Mouse (Mus musculus): ENCODE data around the gene Mcam. TPM values are rescaled to one million over a fixed set of nuclear protein-coding genes. Genes with fewer than 3 reads are reported as not detected.

Mcam gene
- total and polyA plus RNA-seq, 2 experiments = 3.6 to 4.2 TPM

- Histone ChIP-seq H3K4me1 (ENCODE audit: control insufficient read depth, insufficient read depth, low read length) (peaks cover 19% of the 10 kb centered on the region), H3K27ac (replicated peaks; ENCODE audit: insufficient read depth, low read depth, low read length) (no peak overlapping the region; the same call in 1 of the 2 replicates), H3K9ac (ENCODE audit: low read depth, low read length) (peak overlapping the region; percentile 9), H3K27me3 (ENCODE audit: control insufficient read depth, insufficient read depth, low read length) (no peaks in the 10 kb centered on the region), H3K79me2 (ENCODE audit: control insufficient read depth, insufficient read depth, low read length) (peaks cover 6% of the 10 kb centered on the region; the same call in 1 of the 2 replicates), H3K36me3 (ENCODE audit: control insufficient read depth, insufficient read depth, low read length) (peaks cover 20% of the 10 kb centered on the region; the same call in 1 of the 2 replicates), H3K4me3 (ENCODE audit: insufficient read depth, low read depth, low read length) (peak overlapping the region; percentile 9)
- peak; percentile 66 for DNase-seq (ENCODE audit: extremely low read depth, low read depth, low spot score)
- 19% methylated on average over 15 of the region's 15 CpGs for WGBS
- TF ChIP-seq CTCF (IDR thresholded peaks at IDR 0.05; ENCODE audit: low read depth, low read length) (peak; percentile 2; the same call in 1 of the 2 replicates), POLR2A (IDR thresholded peaks at IDR 0.05; ENCODE audit: extremely low read depth, insufficient read depth, low read length) (no peak)
Observed at GRCm38 (mm10) chr9:44087761-44088455, 46.4 kb upstream of the Mcam start.

GRCm38 (mm10) chr9:44088877-44089608, 45.2 kb upstream of the Mcam start:
- WGBS = 68% methylated on average over 12 of the region's 12 CpGs
- peaks cover 14% of the 10 kb centered on the region for H3K4me1 ChIP-seq (ENCODE audit: control insufficient read depth, insufficient read depth, low read length)
- no peak overlapping the region for H3K9ac ChIP-seq (ENCODE audit: low read depth, low read length)
- peaks cover 6% of the 10 kb centered on the region; the same call in 1 of the 2 replicates for H3K79me2 ChIP-seq (ENCODE audit: control insufficient read depth, insufficient read depth, low read length)
- H3K27me3 ChIP-seq (ENCODE audit: control insufficient read depth, insufficient read depth, low read length) = no peaks in the 10 kb centered on the region
- H3K4me3 ChIP-seq (ENCODE audit: insufficient read depth, low read depth, low read length) = no peak overlapping the region
- peak; percentile 24 for DNase-seq (ENCODE audit: extremely low read depth, low read depth, low spot score)
- H3K27ac ChIP-seq (replicated peaks; ENCODE audit: insufficient read depth, low read depth, low read length) = no peak overlapping the region
- TF ChIP-seq CTCF (IDR thresholded peaks at IDR 0.05; ENCODE audit: low read depth, low read length) (no peak), POLR2A (IDR thresholded peaks at IDR 0.05; ENCODE audit: extremely low read depth, insufficient read depth, low read length) (no peak)
- peaks cover 27% of the 10 kb centered on the region; the same call in 1 of the 2 replicates for H3K36me3 ChIP-seq (ENCODE audit: control insufficient read depth, insufficient read depth, low read length)

- H3K4me3 ChIP-seq (ENCODE audit: insufficient read depth, low read depth, low read length) = no peak overlapping the region
- no peak for TF ChIP-seq POLR2A (IDR thresholded peaks at IDR 0.05; ENCODE audit: extremely low read depth, insufficient read depth, low read length)
- TF ChIP-seq CTCF (IDR thresholded peaks at IDR 0.05; ENCODE audit: low read depth, low read length) = peak; percentile 92
- no peak overlapping the region for H3K9ac ChIP-seq (ENCODE audit: low read depth, low read length)
- H3K4me1 ChIP-seq (ENCODE audit: control insufficient read depth, insufficient read depth, low read length) = no peaks in the 10 kb centered on the region
- H3K36me3 ChIP-seq (ENCODE audit: control insufficient read depth, insufficient read depth, low read length) = peaks cover 32% of the 10 kb centered on the region
- peak; percentile 35 for DNase-seq (ENCODE audit: extremely low read depth, low read depth, low spot score)
- no peaks in the 10 kb centered on the region for H3K27me3 ChIP-seq (ENCODE audit: control insufficient read depth, insufficient read depth, low read length)
- H3K27ac ChIP-seq (replicated peaks; ENCODE audit: insufficient read depth, low read depth, low read length) = no peak overlapping the region
- no peaks in the 10 kb centered on the region for H3K79me2 ChIP-seq (ENCODE audit: control insufficient read depth, insufficient read depth, low read length)
- 68% methylated on average over 24 of the region's 24 CpGs for WGBS
Observed at GRCm38 (mm10) chr9:44093612-44094503, 40.4 kb upstream of the Mcam start.

- no peak for TF ChIP-seq POLR2A (IDR thresholded peaks at IDR 0.05; ENCODE audit: extremely low read depth, insufficient read depth, low read length)
- no peak for TF ChIP-seq CTCF (IDR thresholded peaks at IDR 0.05; ENCODE audit: low read depth, low read length)
- Histone ChIP-seq H3K79me2 (ENCODE audit: control insufficient read depth, insufficient read depth, low read length) (no peaks in the 10 kb centered on the region), H3K27ac (replicated peaks; ENCODE audit: insufficient read depth, low read depth, low read length) (no peak overlapping the region), H3K27me3 (ENCODE audit: control insufficient read depth, insufficient read depth, low read length) (no peaks in the 10 kb centered on the region), H3K4me1 (ENCODE audit: control insufficient read depth, insufficient read depth, low read length) (no peaks in the 10 kb centered on the region), H3K9ac (ENCODE audit: low read depth, low read length) (no peak overlapping the region), H3K4me3 (ENCODE audit: insufficient read depth, low read depth, low read length) (no peak overlapping the region), H3K36me3 (ENCODE audit: control insufficient read depth, insufficient read depth, low read length) (peaks cover 31% of the 10 kb centered on the region)
- WGBS = 86% methylated on average over 3 of the region's 3 CpGs
- no peak for DNase-seq (ENCODE audit: extremely low read depth, low read depth, low spot score)
Observed at GRCm38 (mm10) chr9:44094737-44095136, 39.5 kb upstream of the Mcam start.

GRCm38 (mm10) chr9:44095781-44096180, 38.5 kb upstream of the Mcam start:
- no peak for TF ChIP-seq CTCF (IDR thresholded peaks at IDR 0.05; ENCODE audit: low read depth, low read length)
- TF ChIP-seq POLR2A (IDR thresholded peaks at IDR 0.05; ENCODE audit: extremely low read depth, insufficient read depth, low read length) = no peak
- Histone ChIP-seq H3K27me3 (ENCODE audit: control insufficient read depth, insufficient read depth, low read length) (no peaks in the 10 kb centered on the region), H3K27ac (replicated peaks; ENCODE audit: insufficient read depth, low read depth, low read length) (no peak overlapping the region), H3K4me3 (ENCODE audit: insufficient read depth, low read depth, low read length) (no peak overlapping the region), H3K79me2 (ENCODE audit: control insufficient read depth, insufficient read depth, low read length) (no peaks in the 10 kb centered on the region), H3K9ac (ENCODE audit: low read depth, low read length) (no peak overlapping the region), H3K36me3 (ENCODE audit: control insufficient read depth, insufficient read depth, low read length) (peaks cover 26% of the 10 kb centered on the region), H3K4me1 (ENCODE audit: control insufficient read depth, insufficient read depth, low read length) (no peaks in the 10 kb centered on the region)
- DNase-seq (ENCODE audit: extremely low read depth, low read depth, low spot score) = no peak
- 93% methylated on average over 9 of the region's 9 CpGs for WGBS

Data from liver, adult 2 months (tissue).